Mouse (Mus musculus): ENCODE measurements around the gene Hoga1.

The Hoga1 gene

GRCm38 (mm10) chr19:42026158-42026557 is 19.3 kb upstream of the Hoga1 start:
- DNase-seq: peak; percentile 90 to 91

GRCm38 (mm10) chr19:42031112-42031511 is 14.3 kb upstream of the Hoga1 start:
- DNase-seq: no peak

DNA sequence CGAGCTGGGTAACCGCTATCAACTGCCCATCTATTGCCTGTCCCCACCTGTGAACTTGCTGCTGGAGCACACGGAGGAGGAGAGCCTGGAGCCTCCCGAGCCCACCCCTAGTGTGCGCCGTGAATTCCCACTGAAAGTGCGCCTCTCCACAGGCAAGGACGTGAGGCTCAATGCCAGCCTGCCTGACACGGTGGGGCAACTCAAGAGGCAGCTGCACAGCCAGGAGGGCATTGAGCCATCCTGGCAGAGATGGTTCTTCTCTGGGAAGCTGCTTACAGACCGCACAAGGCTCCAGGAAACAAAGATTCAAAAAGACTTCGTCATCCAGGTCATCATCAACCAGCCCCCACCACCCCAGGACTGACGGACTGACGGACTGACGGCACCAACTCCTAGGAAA is 11.8 kb upstream of the Hoga1 start:
- DNase-seq: no peak

- no peak for DNase-seq
These were observed 11.1 kb upstream of the Hoga1 start for GRCm38 (mm10) chr19:42034146-42034775.

DNA sequence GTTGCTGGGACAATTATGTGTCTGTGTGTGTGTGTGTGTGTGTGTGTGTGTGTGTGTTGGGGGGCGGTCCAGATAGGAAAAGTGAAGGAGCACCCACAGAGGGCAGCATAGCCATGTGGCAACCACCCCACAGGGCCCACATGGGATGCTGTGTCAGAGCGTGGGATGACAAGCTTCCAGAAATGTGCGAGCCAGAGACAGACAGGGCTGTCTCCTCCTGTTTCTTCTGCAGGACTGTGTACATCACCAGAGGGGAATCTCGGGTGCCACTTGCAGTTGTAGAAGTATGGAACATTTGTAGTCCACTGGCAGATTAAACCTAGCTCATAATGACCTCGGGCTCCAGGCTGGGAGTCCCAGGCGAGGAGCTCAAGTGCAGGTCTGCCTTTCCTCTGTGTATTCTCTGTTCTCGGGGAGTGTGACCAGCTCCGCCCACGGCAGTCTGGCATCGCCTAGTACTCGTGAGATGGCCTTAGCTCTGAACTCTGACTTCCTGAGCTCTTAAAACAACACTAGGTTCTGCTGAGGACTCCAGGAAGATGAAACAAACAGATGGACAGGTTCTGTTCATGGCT is 10.4 kb upstream of the Hoga1 start:
- DNase-seq: no peak

GRCm38 (mm10) chr19:42035456-42036248 is 9.8 kb upstream of the Hoga1 start, which contains the start of gene Ankrd2:
TSS of gene Ankrd2 (plus strand) at chr19:42036000.
- DNase-seq: peak; percentile 93 to 94

- DNase-seq: no peak
These were observed 9.1 kb upstream of the Hoga1 start for GRCm38 (mm10) chr19:42036357-42036756.

DNA sequence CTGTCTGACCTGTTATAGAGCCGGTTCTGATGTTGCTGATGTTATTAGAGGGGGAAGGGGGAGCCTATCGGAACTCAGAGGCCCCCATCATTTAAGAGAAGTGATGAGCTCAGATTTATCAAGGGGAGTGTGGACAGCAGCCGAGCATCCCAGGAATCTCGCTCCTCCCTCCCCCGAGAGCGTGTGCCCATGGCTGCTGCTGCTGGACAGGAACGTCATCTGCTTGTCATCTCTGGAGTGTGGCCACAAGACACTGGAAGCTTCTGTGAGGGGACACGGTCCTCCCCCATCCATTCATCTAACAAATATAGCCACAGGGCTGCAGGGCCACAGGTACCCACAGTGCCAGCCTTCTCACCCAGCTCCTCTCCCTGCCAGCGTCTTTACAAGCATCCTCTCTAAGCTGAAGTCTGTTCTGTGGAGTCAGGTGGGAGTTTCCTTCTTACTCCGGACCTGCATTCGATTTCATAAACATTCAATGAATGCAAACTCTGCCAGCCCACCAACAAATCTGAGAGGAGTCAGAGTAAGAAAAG is 8.2 kb upstream of the Hoga1 start:
- no peak for DNase-seq

DNA sequence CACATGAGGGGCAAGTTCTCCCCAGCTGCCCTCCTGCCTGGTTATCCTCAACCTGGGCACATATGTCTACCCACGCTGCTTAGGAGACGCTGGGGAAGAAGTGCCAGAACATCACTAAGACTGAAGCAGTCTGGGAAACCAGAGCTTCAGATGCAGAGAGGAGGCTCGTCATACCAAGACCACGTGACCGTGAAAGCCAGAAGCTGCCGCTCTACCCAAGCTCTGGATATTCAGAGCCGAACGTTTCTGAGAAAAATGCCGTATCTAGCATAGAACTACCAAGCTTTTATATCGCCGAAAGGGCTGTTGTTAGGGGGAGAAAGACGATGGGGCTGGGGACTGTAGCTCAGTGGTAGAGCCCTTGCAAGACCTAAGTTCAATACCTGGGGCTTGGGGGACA is 7.1 kb upstream of the Hoga1 start:
- DNase-seq: no peak

GRCm38 (mm10) chr19:42043988-42044387 is 1.4 kb upstream of the Hoga1 start:
- no peak for DNase-seq

- DNase-seq: no peak
These were observed 4.8 kb downstream of the Hoga1 start for GRCm38 (mm10) chr19:42050251-42050650.

GRCm38 (mm10) chr19:42051351-42051750 is 5.9 kb downstream of the Hoga1 start:
- DNase-seq: no peak

- DNase-seq: no peak
These were observed 6.5 kb downstream of the Hoga1 start, which contains the start of gene 4933411K16Rik for GRCm38 (mm10) chr19:42051948-42052347. TSS of gene 4933411K16Rik (plus strand) at chr19:42052248.

- DNase-seq: peak; percentile 78 to 85
These were observed 8.8 kb downstream of the Hoga1 start for GRCm38 (mm10) chr19:42054255-42054654.

GRCm38 (mm10) chr19:42055881-42056280 is 10.5 kb downstream of the Hoga1 start:
- peak; percentile 70 to 74 for DNase-seq

GRCm38 (mm10) chr19:42056719-42057409 is 11.5 kb downstream of the Hoga1 start:
- DNase-seq: no peak

- DNase-seq: no peak
These were observed 13.0 kb downstream of the Hoga1 start for GRCm38 (mm10) chr19:42058426-42058825.

DNA sequence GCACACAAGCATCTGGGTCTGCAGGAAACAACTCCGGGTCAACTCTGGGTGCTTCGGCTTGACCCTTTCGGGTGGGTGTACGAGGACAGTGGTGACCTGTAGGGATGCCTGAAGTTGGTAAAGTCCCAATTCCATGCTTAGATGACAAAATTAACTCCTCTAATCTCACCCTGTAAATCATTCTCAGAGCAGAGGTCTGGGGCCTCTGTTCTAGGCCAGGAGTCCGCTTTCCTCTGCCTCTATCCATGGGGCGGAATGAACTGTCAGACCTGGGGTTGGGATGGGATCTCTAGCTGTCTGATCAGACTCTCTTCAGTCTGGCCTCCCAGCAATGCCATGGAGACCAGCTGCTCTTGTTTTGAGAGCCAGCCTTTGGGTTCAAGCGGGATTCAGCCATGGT is 16.0 kb downstream of the Hoga1 start:
- DNase-seq: peak in 1 of 2 experiments; percentile 40

- no peak for DNase-seq
These were observed 23.2 kb downstream of the Hoga1 start for GRCm38 (mm10) chr19:42068441-42069240.

- DNase-seq: peak in 1 of 2 experiments; percentile 63
These were observed 23.8 kb downstream of the Hoga1 start for GRCm38 (mm10) chr19:42069241-42069525.

GRCm38 (mm10) chr19:42071221-42071620 is 25.8 kb downstream of the Hoga1 start:
- DNase-seq: no peak
